Mouse (Mus musculus): ENCODE measurements at regions not wholly inside any gene's neighbourhood (a gene's known extent, or its start where the extent isn't known, plus 50 kb on each side); places are given as distances from the start of the nearest gene placed in this dataset.

GRCm38 (mm10) chr6:120596717-120597116, 65.6 kb upstream of the Hdhd5 start:
- TF ChIP-seq CTCF (IDR thresholded peaks at IDR 0.05; ENCODE audit: borderline replicate concordance, insufficient read depth, low read length), result no peak
- TF ChIP-seq POLR2A (IDR thresholded peaks at IDR 0.05; ENCODE audit: low read depth, low read length), result no peak
